Mouse (Mus musculus) brain, embryonic 18.5 days (tissue): ENCODE results near the gene Psma6.
"Not testable (repeated sequence)": the region's sequence is repeated elsewhere in the genome, so short reads cannot be mapped to it uniquely, and the experiment has no call there.

Experiments used
- DNase-seq: peaks from one replicate; pipeline ENCODE4 v3.0.0-alpha.2; 2012; ENCODE audit warnings: low read depth, low spot score

Gene Psma6

GRCm38 (mm10) chr12:55392120-55392519 is 8.1 kb downstream of the Psma6 start:
- DNase-seq: no peak

GRCm38 (mm10) chr12:55392733-55393577 is 8.9 kb downstream of the Psma6 start:
- DNase-seq: no peak

- DNase-seq: not testable (repeated sequence)
Observed at GRCm38 (mm10) chr12:55395601-55396000, 11.6 kb downstream of the Psma6 start.

- DNase-seq: no peak
Observed at GRCm38 (mm10) chr12:55396536-55396935, 12.5 kb downstream of the Psma6 start.

GRCm38 (mm10) chr12:55397544-55398239 is 13.7 kb downstream of the Psma6 start:
- no peak for DNase-seq

GRCm38 (mm10) chr12:55398240-55399127 is 14.5 kb downstream of the Psma6 start:
- peak; percentile 84 for DNase-seq

- no peak for DNase-seq
Observed at GRCm38 (mm10) chr12:55399128-55399677, 15.2 kb downstream of the Psma6 start.

- DNase-seq: no peak
Observed at GRCm38 (mm10) chr12:55407888-55408287, 23.9 kb downstream of the Psma6 start.

GRCm38 (mm10) chr12:55415255-55415654 is 31.2 kb downstream of the Psma6 start:
- DNase-seq: no peak

GRCm38 (mm10) chr12:55415762-55416161 is 31.7 kb downstream of the Psma6 start:
- DNase-seq: no peak

GRCm38 (mm10) chr12:55420220-55420619 is 36.2 kb downstream of the Psma6 start:
- no peak for DNase-seq

- DNase-seq: no peak
Observed at GRCm38 (mm10) chr12:55422057-55422456, 38.0 kb downstream of the Psma6 start.

- no peak for DNase-seq
Observed at GRCm38 (mm10) chr12:55426300-55426699, 42.3 kb downstream of the Psma6 start.

GRCm38 (mm10) chr12:55429201-55429600 is 45.2 kb downstream of the Psma6 start:
- no peak for DNase-seq

- no peak for DNase-seq
Observed at GRCm38 (mm10) chr12:55429956-55430355, 45.9 kb downstream of the Psma6 start.

GRCm38 (mm10) chr12:55432284-55432919 is 48.4 kb downstream of the Psma6 start:
- no peak for DNase-seq

- no peak for DNase-seq
Observed at GRCm38 (mm10) chr12:55432920-55433284, 48.9 kb downstream of the Psma6 start.

- DNase-seq: no peak
Observed at GRCm38 (mm10) chr12:55433802-55434435, 49.9 kb downstream of the Psma6 start.

GRCm38 (mm10) chr12:55435080-55435479 is 51.1 kb downstream of the Psma6 start:
- DNase-seq: no peak

GRCm38 (mm10) chr12:55437122-55437826 is 53.3 kb downstream of the Psma6 start:
- DNase-seq: no peak
